Mouse (Mus musculus): ENCODE results near the gene Lefty1. TPM values are rescaled to one million over a fixed set of nuclear protein-coding genes. Genes with fewer than 3 reads are reported as not detected.

Gene Lefty1
- total RNA-seq, 2 experiments from 2014 or later: 0.66 to 0.81 TPM

Other genes starting within 250 kb of the Lefty1 start
- gene Mixl1, start 238.0 kb upstream of the Lefty1 start, total RNA-seq (2021): not detected
- 10 to 100 TPM; 24.5 to 25.3 TPM for gene Acbd3, start 209.0 kb upstream of the Lefty1 start, total RNA-seq (2021)
- 100 to 1,000 TPM; 659 to 710 TPM for gene H3f3a, start 121.1 kb upstream of the Lefty1 start, total RNA-seq (2021)
- 10 to 100 TPM; 12.4 to 14.9 TPM for gene Sde2, start 83.9 kb upstream of the Lefty1 start, total RNA-seq (2021)
- gene Lefty2, start 41.9 kb upstream of the Lefty1 start, total RNA-seq (2021): under 1 TPM in 1 of 2 experiments, not detected in 1; 0.07 TPM
- 10 to 100 TPM; 14.8 to 15.1 TPM for gene Pycr2, start 30.7 kb upstream of the Lefty1 start, total RNA-seq (2021)
- 10 to 100 TPM; 14.9 to 15.3 TPM for gene Tmem63a, start 7.3 kb downstream of the Lefty1 start, total RNA-seq (2021)
- gene Ephx1, start 85.9 kb downstream of the Lefty1 start, total RNA-seq (2021): 10 to 100 TPM; 20.7 to 25.9 TPM
- not detected for gene 9130409I23Rik, start 116.2 kb downstream of the Lefty1 start, total RNA-seq (2021)
- 1 to 10 TPM; 9.7 TPM for gene Nvl, start 209.2 kb downstream of the Lefty1 start, total RNA-seq (2021)
- 10 to 100 TPM; 41.6 to 48.6 TPM for gene Cnih4, start 209.7 kb downstream of the Lefty1 start, total RNA-seq (2021)